Mouse (Mus musculus) intestine, embryonic 16.5 days (tissue): ENCODE measurements around the gene Scamp5. TPM values are rescaled to one million over a fixed set of nuclear protein-coding genes. Genes with fewer than 3 reads are reported as not detected.
A peak's percentile ranks its signal among the peaks of the same experiment; 100 is the strongest.

Experiments
- ATAC-seq: fragments of 200-750 bp; cut with Nextera tagmentation; 2 replicates; pipeline ENCODE4 v1.8.0; 2017; ENCODE audit warnings: moderate TSS enrichment, moderate library complexity
- H3K27ac ChIP-seq: fragments of 300-500 bp; sonication (generic); 2 replicates; pipeline ENCODE4 v1.5.1; 2014; ENCODE audit warnings: mild to moderate bottlenecking, low read length
- H3K27me3 ChIP-seq: fragments of 300-500 bp; sonication (generic); replicated peaks from 2 replicates; pipeline ENCODE4 v1.6.1; 2014; ENCODE audit warnings: low read length, control low read depth, mixed read lengths; ENCODE audit not compliant: control insufficient read depth, insufficient read depth
- H3K36me3 ChIP-seq: fragments of 300-500 bp; sonication (generic); 2 replicates; pipeline ENCODE4 v1.6.1; 2014; ENCODE audit warnings: low read length, control low read depth; ENCODE audit not compliant: control insufficient read depth, insufficient read depth
- H3K4me1 ChIP-seq: fragments of 300-500 bp; sonication (generic); 2 replicates; pipeline ENCODE4 v1.6.1; 2014; ENCODE audit warnings: low read length, control low read depth, mixed read lengths; ENCODE audit not compliant: control insufficient read depth, insufficient read depth
- H3K4me2 ChIP-seq: fragments of 300-500 bp; sonication (generic); 2 replicates; pipeline ENCODE4 v1.6.1; 2014; ENCODE audit warnings: low read depth, low read length, control low read depth
- H3K4me3 ChIP-seq: fragments of 300-500 bp; sonication (generic); 2 replicates; pipeline ENCODE4 v1.5.1; 2014; ENCODE audit warnings: mild to moderate bottlenecking, low read length
- H3K9ac ChIP-seq: fragments of 300-500 bp; sonication (generic); 2 replicates; pipeline ENCODE4 v1.6.1; 2014; ENCODE audit warnings: low read depth, low read length
- H3K9me3 ChIP-seq: fragments of 300-500 bp; sonication (generic); 2 replicates; pipeline ENCODE4 v1.6.1; 2016; ENCODE audit warnings: low read length, control low read depth; ENCODE audit not compliant: control insufficient read depth
- WGBS: fragments of 180-500 bp; shearing (Covaris S2); extraction: QIAGEN DNeasy Blood & Tissue Kit; methylation state at CpG from one replicate; pipeline ENCODE4 v1.1.7; 2014; 5-methylcytosine and 5-hydroxymethylcytosine counted together
- polyA plus RNA-seq: library from polyadenylated mRNA; unstranded; fragments of >200 nt; fragmentation: Nextera tagmentation; extraction: Ambion mirVana; gene quantifications from 2 replicates; pipeline ENCODE4 v1.2.1, GENCODE M21; 2015

The Scamp5 gene
- polyA plus RNA-seq, 1 experiment from 2014 or later: 15.2 TPM

- Histone ChIP-seq H3K27ac (no peak overlapping the region), H3K9ac (no peak overlapping the region), H3K4me3 (no peak overlapping the region), H3K36me3 (no peaks in the 10 kb centered on the region), H3K9me3 (no peaks in the 10 kb centered on the region), H3K4me2 (no peak overlapping the region), H3K27me3 (peaks cover 55% of the 10 kb centered on the region), H3K4me1 (peaks cover 29% of the 10 kb centered on the region)
- ATAC-seq: no peak
- WGBS: 14% methylated on average over 13 of the region's 13 CpGs
These were observed 33.6 kb upstream of the Scamp5 start for GRCm38 (mm10) chr9:57501452-57501851.

DNA sequence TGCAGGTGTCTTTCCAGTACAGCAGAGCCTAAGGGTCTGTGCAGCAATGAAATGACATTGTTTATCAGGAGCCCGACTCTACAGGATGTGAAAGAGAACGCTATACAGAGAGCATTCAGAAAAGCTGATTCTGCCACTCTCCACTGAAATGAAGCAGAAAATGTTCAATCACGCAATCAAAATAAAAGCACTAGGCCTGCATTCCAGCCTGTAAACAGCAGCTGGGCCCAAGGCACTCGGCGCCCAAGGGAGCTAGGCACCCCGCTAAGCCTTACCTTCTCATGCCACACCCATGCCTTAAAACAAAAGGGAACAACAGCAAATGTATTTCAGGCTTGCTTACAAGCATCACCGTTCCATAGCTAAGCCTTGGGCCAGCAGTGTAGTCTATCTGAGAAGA lies 30.7 kb upstream of the Scamp5 start:
- Histone ChIP-seq H3K4me2 (no peak overlapping the region), H3K27me3 (peaks cover 29% of the 10 kb centered on the region), H3K9me3 (no peaks in the 10 kb centered on the region), H3K27ac (no peak overlapping the region), H3K4me3 (no peak overlapping the region), H3K36me3 (no peaks in the 10 kb centered on the region), H3K4me1 (peaks cover 9% of the 10 kb centered on the region), H3K9ac (no peak overlapping the region)
- no peak for ATAC-seq
- WGBS: 66% methylated on average over 7 of the region's 7 CpGs

GRCm38 (mm10) chr9:57497236-57497635 lies 29.4 kb upstream of the Scamp5 start:
- no peaks in the 10 kb centered on the region for H3K4me1 ChIP-seq
- no peak for ATAC-seq
- no peaks in the 10 kb centered on the region for H3K9me3 ChIP-seq
- 52% methylated on average over 5 of the region's 5 CpGs for WGBS
- H3K4me3 ChIP-seq: no peak overlapping the region
- no peak overlapping the region for H3K9ac ChIP-seq
- H3K4me2 ChIP-seq: no peak overlapping the region
- peaks cover 17% of the 10 kb centered on the region for H3K27me3 ChIP-seq
- H3K27ac ChIP-seq: no peak overlapping the region
- H3K36me3 ChIP-seq: no peaks in the 10 kb centered on the region

DNA sequence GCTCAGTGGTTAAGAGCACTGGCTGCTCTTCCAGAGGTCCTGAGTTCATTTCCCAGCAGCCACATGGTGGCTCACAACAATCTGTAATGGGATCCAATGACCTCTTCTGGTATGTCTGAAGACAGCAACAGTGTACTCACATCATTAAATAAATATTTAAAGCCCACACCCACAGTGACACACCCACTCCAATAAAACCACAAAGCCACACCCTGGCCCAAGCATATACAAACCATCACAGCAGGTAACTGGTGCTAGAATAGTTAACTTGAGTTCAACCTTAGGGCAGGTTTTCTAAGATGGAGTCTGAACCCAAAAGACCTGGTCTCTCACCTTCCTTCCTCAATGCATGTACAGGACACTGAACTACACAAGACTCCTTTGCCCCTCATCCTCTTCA lies 27.1 kb upstream of the Scamp5 start:
- Histone ChIP-seq H3K4me3 (no peak overlapping the region), H3K4me2 (no peak overlapping the region), H3K27ac (no peak overlapping the region), H3K9me3 (no peaks in the 10 kb centered on the region), H3K27me3 (no peaks in the 10 kb centered on the region), H3K9ac (no peak overlapping the region), H3K36me3 (no peaks in the 10 kb centered on the region), H3K4me1 (no peaks in the 10 kb centered on the region)
- no peak for ATAC-seq

DNA sequence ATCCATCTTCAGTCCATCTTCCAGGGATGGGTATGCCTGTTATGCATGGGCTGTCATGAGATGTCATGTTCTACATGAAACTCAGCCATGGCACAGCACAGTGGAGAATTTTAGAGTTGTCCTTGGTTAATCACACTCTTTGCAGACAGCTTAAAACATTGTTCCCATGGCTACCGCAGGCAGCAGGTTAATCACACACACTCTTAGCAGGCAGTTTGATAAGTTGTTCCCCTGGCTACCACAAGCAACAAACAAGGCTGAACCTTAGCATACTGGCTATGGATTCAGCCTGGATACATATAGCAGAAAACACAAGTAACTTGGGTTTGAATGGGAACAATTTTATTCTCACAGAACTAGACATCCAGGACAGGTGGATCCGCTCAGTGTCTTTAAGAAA lies 25.7 kb upstream of the Scamp5 start:
- Histone ChIP-seq H3K27me3 (no peaks in the 10 kb centered on the region), H3K9ac (no peak overlapping the region), H3K27ac (no peak overlapping the region), H3K36me3 (no peaks in the 10 kb centered on the region), H3K4me2 (no peak overlapping the region), H3K4me1 (no peaks in the 10 kb centered on the region), H3K4me3 (no peak overlapping the region), H3K9me3 (no peaks in the 10 kb centered on the region)
- 91% methylated on average over 2 of the region's 2 CpGs for WGBS
- no peak for ATAC-seq

GRCm38 (mm10) chr9:57487807-57488206 lies 19.9 kb upstream of the Scamp5 start:
- H3K27ac ChIP-seq: no peak overlapping the region
- H3K9me3 ChIP-seq: no peaks in the 10 kb centered on the region
- WGBS: 70% methylated on average over 7 of the region's 7 CpGs
- H3K27me3 ChIP-seq: 0 out of 2 replicates have a peak, but pooled peaks cover 3% of the 10 kb centered on the region
- H3K9ac ChIP-seq: no peak overlapping the region
- no peaks in the 10 kb centered on the region for H3K4me1 ChIP-seq
- no peaks in the 10 kb centered on the region for H3K36me3 ChIP-seq
- no peak overlapping the region for H3K4me2 ChIP-seq
- no peak overlapping the region for H3K4me3 ChIP-seq
- ATAC-seq: no peak

- H3K36me3 ChIP-seq: no peaks in the 10 kb centered on the region
- H3K4me2 ChIP-seq: no peak overlapping the region
- no peaks in the 10 kb centered on the region for H3K4me1 ChIP-seq
- H3K27me3 ChIP-seq: 0 out of 2 replicates have a peak, but pooled peaks cover 3% of the 10 kb centered on the region
- WGBS: 17% methylated on average over 7 of the region's 7 CpGs
- H3K9me3 ChIP-seq: no peaks in the 10 kb centered on the region
- ATAC-seq: peak; percentile 44; the same call in 1 of the 2 replicates
- H3K9ac ChIP-seq: no peak overlapping the region
- no peak overlapping the region for H3K27ac ChIP-seq
- no peak overlapping the region for H3K4me3 ChIP-seq
These were observed 17.9 kb upstream of the Scamp5 start for GRCm38 (mm10) chr9:57485774-57486173.

DNA sequence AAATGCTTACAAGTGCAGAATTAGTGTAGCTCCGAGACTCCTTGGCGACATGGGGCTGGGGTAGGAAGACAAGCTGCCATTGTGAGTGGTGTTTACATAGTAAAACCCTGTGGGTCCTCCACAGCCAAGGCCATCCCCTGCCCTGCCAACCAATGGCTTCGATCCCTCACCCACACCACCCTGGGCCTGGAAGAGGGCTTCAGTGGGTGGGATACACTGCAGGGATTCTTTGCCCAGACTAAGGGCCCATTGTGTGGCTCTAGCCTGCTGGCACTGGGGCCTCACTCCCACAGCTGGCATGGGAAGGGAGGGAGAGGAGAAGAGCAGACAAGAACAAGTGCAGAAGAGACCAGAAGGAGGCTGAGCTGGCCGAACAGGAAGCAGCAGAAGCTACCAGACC lies 1.1 kb upstream of the Scamp5 start:
- Histone ChIP-seq H3K36me3 (no peaks in the 10 kb centered on the region), H3K27me3 (no peaks in the 10 kb centered on the region), H3K4me3 (no peak overlapping the region), H3K4me2 (no peak overlapping the region), H3K27ac (no peak overlapping the region), H3K9ac (no peak overlapping the region), H3K9me3 (no peaks in the 10 kb centered on the region), H3K4me1 (peaks cover 9% of the 10 kb centered on the region; the same call in 1 of the 2 replicates)
- peak; percentile 32; the same call in 1 of the 2 replicates for ATAC-seq
- 62% methylated on average over 4 of the region's 4 CpGs for WGBS

GRCm38 (mm10) chr9:57467271-57467771 lies 539 bp downstream of the Scamp5 start:
- Histone ChIP-seq H3K27me3 (no peaks in the 10 kb centered on the region), H3K4me1 (peaks cover 9% of the 10 kb centered on the region; the same call in 1 of the 2 replicates), H3K27ac (0 out of 2 replicates have a peak overlapping the region, but pooled peaks have one; percentile 7), H3K4me2 (peak overlapping the region; percentile 93), H3K9ac (peak overlapping the region; percentile 80), H3K36me3 (no peaks in the 10 kb centered on the region), H3K9me3 (no peaks in the 10 kb centered on the region), H3K4me3 (peak overlapping the region; percentile 72)
- ATAC-seq: peak; percentile 46
- 2% methylated on average over 18 of the region's 18 CpGs for WGBS

GRCm38 (mm10) chr9:57466101-57466500 lies 1.8 kb downstream of the Scamp5 start:
- Histone ChIP-seq H3K4me1 (peaks cover 9% of the 10 kb centered on the region; the same call in 1 of the 2 replicates), H3K4me2 (no peak overlapping the region), H3K4me3 (no peak overlapping the region), H3K9me3 (no peaks in the 10 kb centered on the region), H3K36me3 (no peaks in the 10 kb centered on the region), H3K9ac (no peak overlapping the region), H3K27me3 (no peaks in the 10 kb centered on the region), H3K27ac (no peak overlapping the region)
- no peak for ATAC-seq
- 53% methylated on average over 3 of the region's 3 CpGs for WGBS
